Mouse (Mus musculus): Measurements from ENCODE around the gene Iffo2. TPM values are rescaled to one million over a fixed set of nuclear protein-coding genes. Genes with fewer than 3 reads are reported as not detected.

Gene Iffo2
- polyA plus RNA-seq, 2 experiments, result 0.56 to 1.4 TPM

GRCm38 (mm10) chr4:139555951-139556350 lies 25.6 kb downstream of the Iffo2 start:
- Histone ChIP-seq H3K4me2 (ENCODE audit: low read depth) (no peak overlapping the region), H3K27me3 (ENCODE audit: control insufficient read depth, insufficient read depth, low read length) (no peaks in the 10 kb centered on the region), H3K9me3 (ENCODE audit: control insufficient read depth, low read length) (no peaks in the 10 kb centered on the region), H3K4me1 (replicated peaks; ENCODE audit: control insufficient read depth in 2 of 2, insufficient read depth in 2 of 2, low read length in 1 of 2) (no peaks in the 10 kb centered on the region), H3K4me3 (ENCODE audit: insufficient read depth in 1 of 2, low read depth in 2 of 2, low read length in 2 of 2) (no peak overlapping the region), H3K36me3 (replicated peaks; ENCODE audit: control insufficient read depth, insufficient read depth, low read depth) (no peaks in the 10 kb centered on the region), H3K9ac (replicated peaks) (no peak overlapping the region), H3K27ac (no peak overlapping the region)
- no peak for DNase-seq (ENCODE audit: low read depth in 3 of 3, low spot score in 3 of 3)
- 48% methylated on average over 19 of the region's 19 CpGs for WGBS (ENCODE audit: insufficient replicate concordance)
- TF ChIP-seq EP300 (IDR thresholded peaks at IDR 0.05; ENCODE audit: low read depth) (no peak), CTCF (IDR thresholded peaks at IDR 0.05; ENCODE audit: low read depth) (no peak)
- no peak for ATAC-seq (ENCODE audit: insufficient read depth)

- Histone ChIP-seq H3K36me3 (replicated peaks; ENCODE audit: control insufficient read depth, insufficient read depth, low read depth) (no peaks in the 10 kb centered on the region), H3K9me3 (ENCODE audit: control insufficient read depth, low read length) (no peaks in the 10 kb centered on the region), H3K4me2 (ENCODE audit: low read depth) (no peak overlapping the region), H3K4me3 (ENCODE audit: insufficient read depth in 1 of 2, low read depth in 2 of 2, low read length in 2 of 2) (no peak overlapping the region), H3K9ac (replicated peaks) (no peak overlapping the region), H3K4me1 (replicated peaks; ENCODE audit: control insufficient read depth in 2 of 2, insufficient read depth in 2 of 2, low read length in 1 of 2) (peaks cover 0 to 4% of the 10 kb centered on the region in 2 experiments; a peak in 1 of 4 replicates), H3K27ac (no peak overlapping the region), H3K27me3 (ENCODE audit: control insufficient read depth, insufficient read depth, low read length) (peaks cover 5% of the 10 kb centered on the region)
- DNase-seq (ENCODE audit: low read depth in 3 of 3, low spot score in 3 of 3), result no peak
- no peak for ATAC-seq (ENCODE audit: insufficient read depth)
- 63% methylated on average over 15 of the region's 15 CpGs for WGBS (ENCODE audit: insufficient replicate concordance)
- TF ChIP-seq CTCF (IDR thresholded peaks at IDR 0.05; ENCODE audit: low read depth), result no peak
Measured at GRCm38 (mm10) chr4:139568361-139568760, 38.0 kb downstream of the Iffo2 start.

DNA sequence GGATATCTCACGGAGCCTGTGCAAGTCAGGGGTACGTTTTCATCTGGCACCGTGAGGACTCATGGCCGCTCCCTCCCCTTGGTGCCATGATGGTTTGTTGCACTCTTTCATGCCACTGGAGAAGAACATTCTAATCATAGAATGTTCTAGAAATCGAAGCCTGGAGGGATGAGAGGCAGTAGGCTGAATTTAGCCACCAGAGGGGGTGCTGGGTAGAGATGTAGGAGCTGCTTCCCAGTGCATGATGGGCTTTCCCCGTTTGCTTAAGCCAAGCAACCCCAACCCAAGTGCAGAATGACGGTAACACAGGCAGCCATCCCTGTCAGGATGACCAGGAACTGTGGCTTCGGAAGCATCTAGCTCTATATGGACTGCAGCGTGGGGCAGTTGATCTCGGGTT lies 40.4 kb downstream of the Iffo2 start:
- Histone ChIP-seq H3K36me3 (replicated peaks; ENCODE audit: control insufficient read depth, insufficient read depth, low read depth) (no peaks in the 10 kb centered on the region), H3K4me3 (ENCODE audit: insufficient read depth in 1 of 2, low read depth in 2 of 2, low read length in 2 of 2) (no peak overlapping the region), H3K9ac (replicated peaks) (no peak overlapping the region), H3K9me3 (ENCODE audit: control insufficient read depth, low read length) (no peaks in the 10 kb centered on the region), H3K4me2 (ENCODE audit: low read depth) (no peak overlapping the region), H3K4me1 (replicated peaks; ENCODE audit: control insufficient read depth in 2 of 2, insufficient read depth in 2 of 2, low read length in 1 of 2) (peaks cover 2 to 3% of the 10 kb centered on the region in 2 experiments; a peak in 2 of 4 replicates), H3K27me3 (ENCODE audit: control insufficient read depth, insufficient read depth, low read length) (peaks cover 29% of the 10 kb centered on the region), H3K27ac (no peak overlapping the region)
- DNase-seq (ENCODE audit: low read depth in 3 of 3, low spot score in 3 of 3), result no peak
- no peak for TF ChIP-seq EP300 (IDR thresholded peaks at IDR 0.05; ENCODE audit: low read depth)
- TF ChIP-seq CTCF (IDR thresholded peaks at IDR 0.05; ENCODE audit: low read depth), result peak; percentile 25
- 69% methylated on average over 10 of the region's 10 CpGs for WGBS (ENCODE audit: insufficient replicate concordance)
- ATAC-seq (ENCODE audit: insufficient read depth), result no peak

- Histone ChIP-seq H3K27ac (no peak overlapping the region), H3K4me1 (replicated peaks; ENCODE audit: control insufficient read depth in 2 of 2, insufficient read depth in 2 of 2, low read length in 1 of 2) (peaks cover 2 to 3% of the 10 kb centered on the region in 2 experiments; a peak in 2 of 4 replicates), H3K27me3 (ENCODE audit: control insufficient read depth, insufficient read depth, low read length) (peaks cover 43% of the 10 kb centered on the region), H3K9ac (replicated peaks) (no peak overlapping the region), H3K9me3 (ENCODE audit: control insufficient read depth, low read length) (no peaks in the 10 kb centered on the region), H3K36me3 (replicated peaks; ENCODE audit: control insufficient read depth, insufficient read depth, low read depth) (no peaks in the 10 kb centered on the region), H3K4me3 (ENCODE audit: insufficient read depth in 1 of 2, low read depth in 2 of 2, low read length in 2 of 2) (no peak overlapping the region), H3K4me2 (ENCODE audit: low read depth) (no peak overlapping the region)
- ATAC-seq (ENCODE audit: insufficient read depth), result no peak
- TF ChIP-seq EP300 (IDR thresholded peaks at IDR 0.05; ENCODE audit: low read depth), result no peak
- 63% methylated on average over 12 of the region's 12 CpGs for WGBS (ENCODE audit: insufficient replicate concordance)
- DNase-seq (ENCODE audit: low read depth in 3 of 3, low spot score in 3 of 3), result no peak
Measured at GRCm38 (mm10) chr4:139572928-139573512, 42.7 kb downstream of the Iffo2 start.

- WGBS (ENCODE audit: insufficient replicate concordance), result under 1% methylated on average over 49 of the region's 52 CpGs
- H3K27ac ChIP-seq, result no peak overlapping the region
- H3K9ac ChIP-seq (replicated peaks), result peak overlapping the region; percentile 40; the same call in 1 of the 2 replicates
- peaks cover 43% of the 10 kb centered on the region for H3K27me3 ChIP-seq (ENCODE audit: control insufficient read depth, insufficient read depth, low read length)
- ATAC-seq (ENCODE audit: insufficient read depth) (peak; percentile 96), DNase-seq (ENCODE audit: low read depth in 3 of 3, low spot score in 3 of 3) (peak; percentile 90 to 93 (median 90))
- H3K4me2 ChIP-seq (ENCODE audit: low read depth), result peak overlapping the region; percentile 74
- TF ChIP-seq EP300 (IDR thresholded peaks at IDR 0.05; ENCODE audit: low read depth) (no peak), CTCF (IDR thresholded peaks at IDR 0.05; ENCODE audit: low read depth) (peak; percentile 77)
- peak overlapping the region; percentile 48 to 61 for H3K4me3 ChIP-seq (ENCODE audit: insufficient read depth in 1 of 2, low read depth in 2 of 2, low read length in 2 of 2)
- H3K36me3 ChIP-seq (replicated peaks; ENCODE audit: control insufficient read depth, insufficient read depth, low read depth), result no peaks in the 10 kb centered on the region
- H3K9me3 ChIP-seq (ENCODE audit: control insufficient read depth, low read length), result no peaks in the 10 kb centered on the region
- peaks cover 2 to 3% of the 10 kb centered on the region in 2 experiments; a peak in 2 of 4 replicates for H3K4me1 ChIP-seq (replicated peaks; ENCODE audit: control insufficient read depth in 2 of 2, insufficient read depth in 2 of 2, low read length in 1 of 2)
Measured at GRCm38 (mm10) chr4:139574156-139574798, 43.9 kb downstream of the Iffo2 start.

Measured in liver, embryonic 14.5 days (tissue).